ENCODE assay signal across 20 mouse cellular contexts in genomic region chr8:49696709-49697108, GRCm38 (mm10).
A peak's percentile ranks its signal among the peaks of the same experiment; 100 is the strongest.
DNase-seq lines count a peak whose midpoint lies in the region; ATAC-seq and TF ChIP-seq lines count a peak whose summit lies in the region.
"Had no signal": no experiment of that assay in that cellular context is flagged by ENCODE, and none has a peak within 500 bp of the region (broad histone marks: within the 10 kb centered on the region; RNA-seq: fewer than 3 reads in every experiment).

No protein-coding gene starts in this region.

- no peaks in the 10 kb centered on the region for H3K9me3 ChIP-seq in embryonic facial prominence, embryonic 11.5 days (replicated peaks; ENCODE audit: control insufficient read depth, low read length)
- H3K9me3 ChIP-seq in embryonic facial prominence, embryonic 10.5 days: no peaks in the 10 kb centered on the region
- H3K9me3 ChIP-seq in liver, embryonic 11.5 days (ENCODE audit: control insufficient read depth, low read length): no peaks in the 10 kb centered on the region
- no peaks in the 10 kb centered on the region for H3K9me3 ChIP-seq in embryonic facial prominence, embryonic 14.5 days (ENCODE audit: control insufficient read depth, low read length)
- H3K9me3 ChIP-seq: forebrain, embryonic 15.5 days; heart, embryonic 15.5 days; hindbrain, embryonic 13.5 days had no signal

- no peaks in the 10 kb centered on the region for H3K27me3 ChIP-seq in embryonic facial prominence, embryonic 11.5 days (ENCODE audit: control insufficient read depth, insufficient read depth, low read length)
- H3K27me3 ChIP-seq in embryonic facial prominence, embryonic 10.5 days (replicated peaks; ENCODE audit: low read depth, poor library complexity, severe bottlenecking): no peaks in the 10 kb centered on the region
- H3K27me3 ChIP-seq in liver, adult 2 months (ENCODE audit: control insufficient read depth, insufficient read depth, low read length): no peaks in the 10 kb centered on the region
- no peaks in the 10 kb centered on the region for H3K27me3 ChIP-seq in liver, embryonic 11.5 days (replicated peaks; ENCODE audit: control insufficient read depth, insufficient read depth, low read length)
- no peaks in the 10 kb centered on the region for H3K27me3 ChIP-seq in embryonic facial prominence, embryonic 14.5 days (replicated peaks; ENCODE audit: control insufficient read depth, insufficient read depth, low read length)
- H3K27me3 ChIP-seq: CH12.LX; forebrain, embryonic 15.5 days; heart, embryonic 15.5 days; hindbrain, embryonic 13.5 days had no signal

- WGBS in embryonic facial prominence, embryonic 11.5 days: 47% methylated on average over 2 of the region's 2 CpGs
- WGBS in embryonic facial prominence, embryonic 10.5 days: 59% methylated on average over 2 of the region's 2 CpGs
- WGBS in liver, adult 2 months: 34% methylated on average over 2 of the region's 2 CpGs
- 59% methylated on average over 2 of the region's 2 CpGs for WGBS in liver, embryonic 11.5 days
- WGBS in embryonic facial prominence, embryonic 14.5 days: 20% methylated on average over 2 of the region's 2 CpGs

- no peak overlapping the region for H3K4me3 ChIP-seq in embryonic facial prominence, embryonic 11.5 days (ENCODE audit: low read depth, low read length)
- H3K4me3 ChIP-seq in embryonic facial prominence, embryonic 10.5 days: no peak overlapping the region
- H3K4me3 ChIP-seq in liver, adult 2 months (ENCODE audit: insufficient read depth, low read depth, low read length): no peak overlapping the region
- no peak overlapping the region for H3K4me3 ChIP-seq in liver, embryonic 11.5 days (ENCODE audit: low read depth, low read length)
- no peak overlapping the region for H3K4me3 ChIP-seq in embryonic facial prominence, embryonic 14.5 days (ENCODE audit: low read depth, low read length)
- H3K4me3 ChIP-seq: forebrain, embryonic 15.5 days; heart, embryonic 15.5 days; hindbrain, embryonic 13.5 days had no signal

- no peak for ATAC-seq in embryonic facial prominence, embryonic 11.5 days (replicated peaks; ENCODE audit: insufficient number of reproducible peaks, low FRiP score, low TSS enrichment, low read depth)
- no peak for ATAC-seq in liver, embryonic 11.5 days (replicated peaks; ENCODE audit: low FRiP score)
- no peak for ATAC-seq in embryonic facial prominence, embryonic 14.5 days (ENCODE audit: low read depth)
- ATAC-seq: forebrain, embryonic 15.5 days; hindbrain, postnatal 0 days had no signal

- TF ChIP-seq POLR2A in liver, adult 2 months (IDR thresholded peaks at IDR 0.05; ENCODE audit: extremely low read depth, insufficient read depth, low read length): no peak

- H3K9ac ChIP-seq in embryonic facial prominence, embryonic 11.5 days (replicated peaks; ENCODE audit: low read length): no peak overlapping the region
- H3K9ac ChIP-seq in liver, adult 2 months (ENCODE audit: low read depth, low read length): no peak overlapping the region
- H3K9ac ChIP-seq in liver, embryonic 11.5 days (ENCODE audit: low read depth, low read length): no peak overlapping the region
- no peak overlapping the region for H3K9ac ChIP-seq in embryonic facial prominence, embryonic 14.5 days (ENCODE audit: low read depth, low read length)
- H3K9ac ChIP-seq: forebrain, embryonic 15.5 days; heart, embryonic 15.5 days; hindbrain, embryonic 13.5 days had no signal

- no peak overlapping the region for H3K4me2 ChIP-seq in embryonic facial prominence, embryonic 11.5 days (ENCODE audit: low read depth, low read length)
- no peak overlapping the region for H3K4me2 ChIP-seq in liver, embryonic 11.5 days
- H3K4me2 ChIP-seq in embryonic facial prominence, embryonic 14.5 days (ENCODE audit: low read depth, low read length): no peak overlapping the region
- H3K4me2 ChIP-seq: forebrain, embryonic 15.5 days; heart, embryonic 11.5 days; heart, embryonic 15.5 days; hindbrain, embryonic 13.5 days had no signal

- DNase-seq in embryonic facial prominence, embryonic 11.5 days (ENCODE audit: low spot score): peak; percentile 20
- no peak for DNase-seq in embryonic facial prominence, embryonic 10.5 days (ENCODE audit: low spot score)
- DNase-seq in liver, adult 2 months (ENCODE audit: extremely low read depth, low read depth, low spot score): peak; percentile 64
- no peak for DNase-seq in liver, embryonic 11.5 days (ENCODE audit: low spot score)
- DNase-seq in embryonic facial prominence, embryonic 14.5 days (ENCODE audit: low spot score): peak; percentile 22
- no peak for DNase-seq in left cerebral cortex, postnatal 14 days (ENCODE audit: low spot score in 2 of 2)
- no peak for DNase-seq in adrenal gland, postnatal 36 days
- DNase-seq: adrenal gland, postnatal 10 days; cerebellum, adult 11-12 months; cerebellum, adult 9-10 months; cerebellum, postnatal 25 days; gastrocnemius, postnatal 10 days; heart, adult 18-20 months; heart, postnatal 14 days had no signal

- no peaks in the 10 kb centered on the region for H3K79me2 ChIP-seq in liver, adult 2 months (ENCODE audit: control insufficient read depth, insufficient read depth, low read length)

- no peaks in the 10 kb centered on the region for H3K36me3 ChIP-seq in embryonic facial prominence, embryonic 11.5 days (replicated peaks; ENCODE audit: control insufficient read depth, insufficient read depth, low read depth, low read length)
- no peaks in the 10 kb centered on the region for H3K36me3 ChIP-seq in embryonic facial prominence, embryonic 10.5 days (replicated peaks)
- no peaks in the 10 kb centered on the region for H3K36me3 ChIP-seq in liver, adult 2 months (ENCODE audit: control insufficient read depth, insufficient read depth, low read length)
- H3K36me3 ChIP-seq in liver, embryonic 11.5 days (ENCODE audit: control insufficient read depth, insufficient read depth, low read length): no peaks in the 10 kb centered on the region
- H3K36me3 ChIP-seq in embryonic facial prominence, embryonic 14.5 days (ENCODE audit: control insufficient read depth, insufficient read depth, low read length): no peaks in the 10 kb centered on the region
- H3K36me3 ChIP-seq: forebrain, embryonic 15.5 days; heart, embryonic 15.5 days; hindbrain, embryonic 13.5 days had no signal

- H3K27ac ChIP-seq in embryonic facial prominence, embryonic 11.5 days (replicated peaks; ENCODE audit: low read depth, low read length): no peak overlapping the region
- no peak overlapping the region for H3K27ac ChIP-seq in embryonic facial prominence, embryonic 10.5 days (replicated peaks)
- no peak overlapping the region for H3K27ac ChIP-seq in liver, adult 2 months (replicated peaks; ENCODE audit: insufficient read depth, low read depth, low read length)
- H3K27ac ChIP-seq in liver, embryonic 11.5 days (ENCODE audit: low read depth, low read length): no peak overlapping the region
- no peak overlapping the region for H3K27ac ChIP-seq in embryonic facial prominence, embryonic 14.5 days (replicated peaks; ENCODE audit: low read depth, low read length)
- H3K27ac ChIP-seq: forebrain, embryonic 15.5 days; heart, embryonic 15.5 days; hindbrain, embryonic 13.5 days; hindbrain, postnatal 0 days had no signal

- intact Hi-C loops in left cerebral cortex, postnatal 14 days (cut with DNase I): no loop called here

- no peak for TF ChIP-seq CTCF in liver, adult 2 months (IDR thresholded peaks at IDR 0.05; ENCODE audit: low read depth, low read length)

- H3K4me1 ChIP-seq in embryonic facial prominence, embryonic 11.5 days (ENCODE audit: control insufficient read depth, insufficient read depth, low read length): no peaks in the 10 kb centered on the region
- H3K4me1 ChIP-seq in embryonic facial prominence, embryonic 10.5 days: no peaks in the 10 kb centered on the region; the same call in 1 of the 2 replicates
- H3K4me1 ChIP-seq in liver, adult 2 months (ENCODE audit: control insufficient read depth, insufficient read depth, low read length): no peaks in the 10 kb centered on the region
- no peaks in the 10 kb centered on the region for H3K4me1 ChIP-seq in liver, embryonic 11.5 days (replicated peaks; ENCODE audit: control insufficient read depth, insufficient read depth, low read length)
- 0 out of 2 replicates have a peak, but pooled peaks cover 5% of the 10 kb centered on the region for H3K4me1 ChIP-seq in embryonic facial prominence, embryonic 14.5 days (ENCODE audit: control insufficient read depth, insufficient read depth, low read length)
- H3K4me1 ChIP-seq: forebrain, embryonic 15.5 days; heart, embryonic 15.5 days; hindbrain, embryonic 13.5 days had no signal

Comparison
In these comparisons a context has a peak if more than half of its experiments do, and no peak if none do; other contexts are left out.
1. DNase-seq: peak in embryonic facial prominence, embryonic 11.5 days (single experiment), liver, adult 2 months (single experiment) and embryonic facial prominence, embryonic 14.5 days (single experiment); none in embryonic facial prominence, embryonic 10.5 days (single experiment), liver, embryonic 11.5 days (single experiment), left cerebral cortex, postnatal 14 days (0 of 2) and adrenal gland, postnatal 36 days (0 of 2).